Mouse (Mus musculus) liver, embryonic 14.5 days (tissue): Measurements from ENCODE around the gene Trim80. TPM values are rescaled to one million over a fixed set of nuclear protein-coding genes. Genes with fewer than 3 reads are reported as not detected.

Experiments used
- ATAC-seq: fragments of 200-750 bp; cut with Nextera tagmentation; 2 replicates; pipeline ENCODE4 v1.8.0; 2017; ENCODE audit warnings: moderate number of reproducible peaks, mild to moderate bottlenecking, moderate library complexity; ENCODE audit not compliant: insufficient read depth
- DNase-seq, 3 experiments: peaks; one replicate each; pipeline ENCODE4 v3.0.0-alpha.2; 2012 to 2013; ENCODE audit warnings: low read depth in 3 of 3, low spot score in 3 of 3
- H3K27ac ChIP-seq: fragments of 300-500 bp; sonication (generic); 2 replicates; pipeline ENCODE4 v1.5.1; 2014; ENCODE audit warnings: moderate library complexity, mild to moderate bottlenecking, control low read depth, inconsistent platforms
- H3K27me3 ChIP-seq: fragments of 300-500 bp; sonication (generic); 2 replicates; pipeline ENCODE4 v1.6.1; 2014; ENCODE audit warnings: mild to moderate bottlenecking, low read length, moderate library complexity; ENCODE audit not compliant: control insufficient read depth, insufficient read depth
- H3K36me3 ChIP-seq: fragments of 300-500 bp; sonication (generic); replicated peaks from 2 replicates; pipeline ENCODE4 v1.6.1; 2014; ENCODE audit warnings: low read depth; ENCODE audit not compliant: control insufficient read depth, insufficient read depth
- H3K4me1 ChIP-seq, 2 experiments: fragments of 200-500 bp in 1 of 2; fragments of 300-500 bp in 1 of 2; sonication (generic) in 1 of 2; replicated peaks; 2 replicates each; pipeline ENCODE4 v1.6.1; 2012 to 2014; ENCODE audit warnings: antibody characterized with exemption in 1 of 2, inconsistent platforms in 1 of 2, low read length in 1 of 2; ENCODE audit not compliant: control insufficient read depth in 2 of 2, insufficient read depth in 2 of 2
- H3K4me2 ChIP-seq: fragments of 300-500 bp; sonication (generic); 2 replicates; pipeline ENCODE4 v1.6.1; 2014; ENCODE audit warnings: low read depth, mild to moderate bottlenecking, control low read depth, moderate library complexity
- H3K4me3 ChIP-seq, 2 experiments: fragments of 200-500 bp in 1 of 2; fragments of 300-500 bp in 1 of 2; sonication (generic) in 1 of 2; 2 replicates each; pipeline ENCODE4 v1.5.1; 2012 to 2014; ENCODE audit warnings: low read depth in 2 of 2, low read length in 2 of 2, mild to moderate bottlenecking in 2 of 2, control low read depth in 1 of 2, inconsistent platforms in 1 of 2, moderate library complexity in 1 of 2; ENCODE audit not compliant: insufficient read depth in 1 of 2
- H3K9ac ChIP-seq: fragments of 300-500 bp; sonication (generic); replicated peaks from 2 replicates; pipeline ENCODE4 v1.6.1; 2014; ENCODE audit warnings: mild to moderate bottlenecking, control low read depth, moderate library complexity
- H3K9me3 ChIP-seq: fragments of 300-500 bp; sonication (generic); 2 replicates; pipeline ENCODE4 v1.6.1; 2016; ENCODE audit warnings: low read length, mixed read lengths; ENCODE audit not compliant: control insufficient read depth
- CTCF ChIP-seq: IDR thresholded peaks from 2 replicates; pipeline ENCODE4 v1.5.1; 2016; ENCODE audit warnings: antibody characterized with exemption, low read depth, control low read depth
- EP300 ChIP-seq: IDR thresholded peaks from 2 replicates; pipeline ENCODE4 v1.6.1; 2016; ENCODE audit warnings: antibody characterized with exemption, low read depth
- whole genome bisulfite sequencing: fragments of 180-500 bp; shearing (Covaris S2); extraction: QIAGEN DNeasy Blood & Tissue Kit; methylation state at CpG from one replicate; pipeline ENCODE4 v1.1.7; 2014; ENCODE audit not compliant: insufficient replicate concordance; 5-methylcytosine and 5-hydroxymethylcytosine counted together
- polyA plus RNA-seq, 2 experiments: library from polyadenylated mRNA; depleted of rRNA in 1 of 2; stranded (reverse) in 1 of 2; unstranded in 1 of 2; fragments of >200 nt; fragmentation: Nextera tagmentation in 1 of 2; extraction: Ambion mirVana in 1 of 2; gene quantifications; 2 replicates each; pipeline versions ENCODE4 v1.2.1 to v1.2.3; 2012 to 2014

The Trim80 gene
- polyA plus RNA-seq, 2 experiments, result 0.07 to 0.13 TPM

DNA sequence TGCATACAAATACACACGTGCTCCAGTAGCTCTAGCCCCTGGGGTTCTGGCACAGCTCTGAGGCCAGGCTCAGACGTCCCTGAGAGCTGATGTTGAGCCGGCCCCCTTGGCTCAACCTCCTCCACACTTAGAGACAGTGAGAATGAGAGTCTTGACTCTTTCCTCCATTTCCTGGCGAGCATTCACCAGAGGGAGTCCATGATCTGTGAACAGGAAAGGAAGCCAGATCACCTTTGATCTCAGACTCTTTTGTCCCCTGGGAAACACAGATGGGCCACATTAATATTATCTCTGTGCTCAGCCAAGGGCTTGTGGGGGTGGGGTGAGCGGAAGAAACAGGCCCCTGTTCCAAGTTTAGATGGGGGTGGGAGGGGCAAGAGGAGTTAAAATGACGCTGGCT is 17.1 kb downstream of the Trim80 start:
- H3K9ac ChIP-seq, result no peak overlapping the region
- ATAC-seq, result 0 out of 2 replicates have a peak, but pooled peaks have one; percentile 23
- no peaks in the 10 kb centered on the region for H3K4me1 ChIP-seq
- H3K27ac ChIP-seq, result no peak overlapping the region
- no peak overlapping the region for H3K4me3 ChIP-seq
- TF ChIP-seq CTCF (no peak), EP300 (no peak)
- H3K4me2 ChIP-seq, result no peak overlapping the region
- H3K36me3 ChIP-seq, result no peaks in the 10 kb centered on the region
- WGBS, result 37% methylated on average over 6 of the region's 6 CpGs
- no peaks in the 10 kb centered on the region for H3K9me3 ChIP-seq
- DNase-seq, result no peak
- no peaks in the 10 kb centered on the region; the same call in 1 of the 2 replicates for H3K27me3 ChIP-seq

DNA sequence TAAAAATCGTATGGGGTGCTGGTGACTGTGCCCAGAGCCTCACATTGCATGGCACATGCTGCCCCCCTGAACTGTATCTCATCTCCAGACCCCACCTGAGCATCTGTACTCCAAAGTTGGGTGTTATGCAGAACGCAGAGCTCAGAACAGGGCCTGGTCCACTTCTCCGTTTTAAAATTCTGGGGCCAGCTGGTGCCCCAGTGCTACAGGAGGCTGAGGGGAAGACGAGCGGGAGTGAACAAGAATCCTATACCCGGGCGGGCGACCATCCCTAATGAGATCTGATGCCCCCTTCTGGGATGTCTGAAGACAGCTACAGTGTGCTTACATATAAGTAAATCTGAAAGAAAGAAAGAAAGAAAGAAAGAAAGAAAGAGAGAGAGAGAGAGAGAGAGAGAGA is 20.6 kb downstream of the Trim80 start:
- no peaks in the 10 kb centered on the region for H3K36me3 ChIP-seq
- H3K9ac ChIP-seq, result no peak overlapping the region
- DNase-seq (no peak), ATAC-seq (no peak)
- H3K4me1 ChIP-seq, result no peaks in the 10 kb centered on the region
- no peak overlapping the region for H3K4me3 ChIP-seq
- TF ChIP-seq EP300, result no peak
- TF ChIP-seq CTCF, result no peak
- H3K27me3 ChIP-seq, result no peaks in the 10 kb centered on the region; the same call in 1 of the 2 replicates
- H3K4me2 ChIP-seq, result no peak overlapping the region
- WGBS, result 21% methylated on average over 8 of the region's 8 CpGs
- H3K27ac ChIP-seq, result no peak overlapping the region
- H3K9me3 ChIP-seq, result no peaks in the 10 kb centered on the region

DNA sequence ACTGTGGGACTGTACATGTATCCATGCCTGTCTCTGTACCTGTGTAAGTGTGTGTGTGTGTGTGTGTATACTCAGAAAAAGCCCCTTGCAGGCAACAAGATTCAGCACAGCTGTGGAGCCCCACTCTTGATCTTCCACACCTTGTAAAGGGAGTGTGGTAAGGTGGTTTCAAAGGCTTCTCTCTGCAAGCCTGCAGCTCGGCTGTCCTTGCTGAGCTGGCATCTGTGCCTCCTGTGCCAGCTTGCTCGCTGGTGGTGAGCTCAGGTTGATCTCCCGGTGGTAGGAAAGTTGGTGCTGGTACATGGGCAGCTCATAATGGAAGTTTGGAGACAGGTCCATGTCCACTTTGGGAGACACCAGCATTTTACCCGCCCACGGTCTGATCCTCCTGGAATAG is 21.5 kb downstream of the Trim80 start:
- H3K9ac ChIP-seq, result no peak overlapping the region
- no peak overlapping the region for H3K4me2 ChIP-seq
- no peaks in the 10 kb centered on the region for H3K36me3 ChIP-seq
- DNase-seq (no peak), ATAC-seq (no peak)
- WGBS, result 59% methylated on average over 5 of the region's 5 CpGs
- TF ChIP-seq CTCF, result no peak
- TF ChIP-seq EP300, result no peak
- H3K27me3 ChIP-seq, result no peaks in the 10 kb centered on the region; the same call in 1 of the 2 replicates
- no peaks in the 10 kb centered on the region for H3K4me1 ChIP-seq
- no peaks in the 10 kb centered on the region for H3K9me3 ChIP-seq
- no peak overlapping the region for H3K4me3 ChIP-seq
- no peak overlapping the region for H3K27ac ChIP-seq

DNA sequence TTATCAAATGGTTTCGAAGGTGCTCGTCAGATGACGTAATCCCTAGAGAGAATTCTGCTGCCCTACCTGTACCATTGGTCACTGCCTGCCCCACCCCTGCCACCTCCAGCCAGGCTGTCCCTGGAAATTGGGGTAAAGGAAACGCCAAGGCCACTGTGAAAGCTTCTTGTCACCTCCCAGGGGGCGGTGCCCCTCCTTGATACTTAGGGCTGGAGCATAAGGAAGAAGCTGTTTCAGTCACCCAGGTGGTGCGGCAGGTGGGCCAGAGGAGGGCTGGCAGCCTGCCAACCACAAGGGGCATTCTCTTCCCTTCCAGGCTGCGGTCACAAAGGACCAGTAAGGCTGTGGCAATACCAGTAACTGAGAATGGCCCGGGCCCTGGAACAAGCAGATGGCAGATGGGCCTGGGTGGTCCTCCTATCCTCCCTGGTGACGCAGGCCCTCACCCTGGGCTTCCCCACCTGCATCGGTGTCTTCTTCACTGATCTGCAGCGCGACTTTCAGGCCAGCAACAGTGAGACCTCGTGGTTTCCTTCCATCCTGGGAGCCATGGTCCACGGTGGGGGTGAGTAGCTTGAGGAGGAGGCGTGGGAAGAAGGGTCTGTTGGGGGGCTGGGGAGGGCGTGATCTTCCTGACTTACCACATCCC is 22.0 kb downstream of the Trim80 start, which contains the start of gene Slc16a5:
Gene Slc16a5 (plus strand): TSS at position 232 of the 649 bp plus-strand sequence.
- no peak for ATAC-seq
- H3K4me3 ChIP-seq, result no peak within 1 kb of the TSS
- WGBS, result 56% methylated on average over 16 of the region's 16 CpGs
- no peak for TF ChIP-seq CTCF
- H3K27me3 ChIP-seq, result no peaks in the 10 kb centered on the region; the same call in 1 of the 2 replicates
- no peaks in the 10 kb centered on the region for H3K36me3 ChIP-seq
- H3K27ac ChIP-seq, result no peak within 1 kb of the TSS
- no peak within 1 kb of the TSS for H3K4me2 ChIP-seq
- H3K4me1 ChIP-seq, result no peaks in the 10 kb centered on the region
- H3K9ac ChIP-seq, result no peak within 1 kb of the TSS
- H3K9me3 ChIP-seq, result no peaks in the 10 kb centered on the region
- DNase-seq, result no peak

DNA sequence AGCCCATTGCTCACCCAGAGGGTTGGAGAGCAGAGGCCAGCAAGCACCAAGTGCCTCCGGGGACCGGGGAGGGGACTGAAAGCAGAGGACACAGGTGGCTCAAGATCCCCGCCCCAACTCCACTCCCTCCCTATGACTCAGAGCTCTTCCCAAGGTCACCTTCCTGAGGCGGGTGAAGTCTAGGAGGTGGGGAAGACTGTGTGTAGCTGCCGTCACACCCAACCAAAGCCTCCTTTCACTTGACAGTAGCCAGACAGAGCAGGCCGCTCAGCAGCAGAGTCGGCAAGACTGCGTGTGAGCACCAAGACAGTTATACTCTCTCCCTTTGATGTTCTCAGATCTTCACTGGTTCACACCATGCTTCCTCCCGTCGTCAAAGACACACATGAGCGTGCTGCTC is 23.1 kb downstream of the Trim80 start:
- H3K9ac ChIP-seq, result no peak overlapping the region
- 58% methylated on average over 11 of the region's 11 CpGs for WGBS
- ATAC-seq (no peak), DNase-seq (no peak)
- no peak overlapping the region for H3K4me3 ChIP-seq
- H3K4me2 ChIP-seq, result no peak overlapping the region
- H3K27me3 ChIP-seq, result no peaks in the 10 kb centered on the region; the same call in 1 of the 2 replicates
- no peaks in the 10 kb centered on the region for H3K4me1 ChIP-seq
- H3K9me3 ChIP-seq, result no peaks in the 10 kb centered on the region
- TF ChIP-seq CTCF, result no peak
- TF ChIP-seq EP300, result no peak
- H3K36me3 ChIP-seq, result no peaks in the 10 kb centered on the region
- H3K27ac ChIP-seq, result no peak overlapping the region
